Mouse (Mus musculus): ENCODE measurements around the gene Col9a3.

GRCm38 (mm10) chr2:180604781-180605180, 7.2 kb downstream of the Col9a3 start:
- TF ChIP-seq CTCF (IDR thresholded peaks at IDR 0.05; ENCODE audit: insufficient read depth, low read length) (no peak), POLR2A (IDR thresholded peaks at IDR 0.05; ENCODE audit: borderline replicate concordance, extremely low read depth, low read depth, low read length) (no peak)
